Mouse (Mus musculus) cerebellum, postnatal 36 days (tissue): ENCODE results near the gene Tex21.
"Not testable (repeated sequence)": the region's sequence is repeated elsewhere in the genome, so short reads cannot be mapped to it uniquely, and the experiment has no call there.

Source experiments
- DNase-seq, 2 experiments: peaks; one replicate each; pipeline ENCODE4 v3.0.0; 2021 to 2022; ENCODE audit warnings: mixed read lengths in 2 of 2

Tex21 gene

DNA sequence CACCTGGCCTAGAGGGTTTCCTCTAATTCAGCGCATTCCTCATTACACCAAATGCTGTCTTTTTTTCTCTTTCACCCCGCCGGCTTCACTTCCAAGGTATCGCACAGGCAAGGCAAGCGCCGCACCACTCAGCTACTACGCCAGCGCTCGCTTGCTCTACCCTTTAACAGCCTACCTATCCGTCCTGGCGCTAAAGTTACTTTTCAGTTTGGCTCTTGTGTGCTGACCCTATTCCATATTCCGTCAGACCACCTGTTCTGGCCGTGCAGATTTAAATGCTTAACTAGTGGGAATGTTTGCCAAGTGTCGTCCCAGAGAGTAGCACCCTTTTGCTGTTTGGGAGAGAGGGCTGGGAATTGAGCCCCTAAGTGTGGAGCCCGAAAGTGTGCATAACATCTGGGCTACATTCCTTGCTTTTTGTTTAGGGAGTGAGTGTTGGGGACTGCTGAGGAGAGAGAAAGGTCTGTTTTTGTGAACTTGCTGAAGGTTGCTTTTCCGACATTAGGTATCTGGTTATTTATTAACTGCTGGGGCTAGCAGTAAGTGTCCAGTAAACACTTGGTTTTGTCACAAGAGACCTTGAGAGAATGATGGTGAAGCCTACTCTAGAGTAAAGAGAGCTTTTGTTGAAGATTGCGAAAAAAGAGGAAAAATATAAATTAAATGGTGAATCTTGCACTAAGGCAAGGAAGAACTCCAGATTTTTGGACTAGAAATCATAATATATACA, 9.7 kb upstream of the Tex21 start:
- peak in 1 of 2 experiments; percentile 11 for DNase-seq

DNA sequence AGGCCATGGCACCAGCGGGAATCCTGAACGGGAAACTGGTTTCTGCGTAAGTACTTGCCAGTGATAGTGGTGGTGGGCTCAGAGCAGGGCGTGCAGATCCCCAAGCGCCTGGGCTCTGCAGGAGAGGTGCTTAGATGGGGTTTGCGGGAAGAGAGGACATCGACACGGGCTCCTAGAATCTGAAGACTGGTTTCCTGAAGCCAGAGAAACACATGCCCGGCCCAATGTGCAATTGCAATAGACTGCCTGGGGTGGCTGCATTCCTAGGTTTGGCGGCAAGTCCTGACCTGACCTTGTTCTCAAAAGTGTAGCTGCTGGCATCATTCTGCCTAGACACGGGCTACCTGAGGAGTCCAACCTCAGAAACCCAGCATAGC, 8.9 kb upstream of the Tex21 start:
- DNase-seq: peak in 1 of 2 experiments; percentile 19

DNA sequence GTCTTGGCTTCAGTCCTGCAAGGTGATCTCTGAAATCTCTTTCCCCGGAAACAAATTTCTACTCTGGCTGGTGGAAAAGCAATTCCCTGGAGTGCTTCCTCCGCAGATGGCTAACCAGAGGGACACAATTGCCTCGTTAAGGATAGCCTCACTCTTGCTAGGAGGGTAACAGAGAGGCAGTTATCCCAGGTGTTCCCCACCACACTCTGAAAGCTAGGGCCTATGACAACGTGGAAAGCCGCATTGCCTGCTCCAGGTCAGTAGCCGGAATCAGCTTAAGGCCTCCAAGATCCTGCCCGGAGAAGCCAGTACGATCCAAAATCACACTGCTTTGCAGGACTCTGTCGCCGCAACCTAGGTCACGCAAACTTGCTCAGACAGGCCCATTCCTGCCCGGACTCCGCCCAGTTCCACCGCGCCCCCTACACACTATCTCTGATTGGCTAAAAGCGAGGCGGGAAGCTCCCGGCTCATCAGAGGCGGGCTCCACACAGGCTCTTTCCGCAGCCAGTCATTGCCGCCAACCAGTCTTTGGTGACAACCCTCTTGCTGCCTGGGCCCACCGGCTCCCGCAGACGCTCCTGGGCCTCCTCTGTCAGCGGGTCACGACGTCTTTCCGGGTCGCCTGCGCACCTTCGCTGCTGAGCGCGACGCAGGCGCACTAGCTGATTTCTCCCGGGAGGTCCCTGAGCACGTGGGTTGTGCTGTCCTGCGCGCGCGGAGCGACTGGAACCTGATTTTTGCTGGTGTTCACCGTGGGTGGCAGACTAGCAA, 8.4 kb upstream of the Tex21 start, which contains the start of gene Mthfd1:
TSS of gene Mthfd1 (plus strand) at position 574 of the 774 bp plus-strand sequence.
- DNase-seq: peak; percentile 91 to 94

DNA sequence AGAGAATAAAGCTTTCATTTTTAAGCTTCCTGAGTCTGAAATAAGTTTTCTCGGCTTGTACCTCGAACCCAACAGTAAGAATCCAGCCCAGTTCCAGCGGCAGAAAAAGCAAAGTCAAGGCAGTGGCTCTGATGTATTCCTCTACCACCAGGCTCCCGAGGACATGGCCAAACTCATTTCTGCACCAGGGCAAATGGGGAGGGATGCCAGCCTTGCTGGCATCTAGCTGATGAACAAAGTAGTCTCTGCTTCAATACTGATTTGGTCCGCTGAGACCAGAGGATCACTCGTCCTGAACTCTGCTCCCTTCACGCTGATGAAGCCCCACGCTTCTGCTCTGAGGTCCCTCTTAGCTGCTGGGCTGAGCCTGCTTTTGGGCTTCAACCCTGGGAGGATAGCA, 7.4 kb upstream of the Tex21 start:
- DNase-seq: no peak

DNA sequence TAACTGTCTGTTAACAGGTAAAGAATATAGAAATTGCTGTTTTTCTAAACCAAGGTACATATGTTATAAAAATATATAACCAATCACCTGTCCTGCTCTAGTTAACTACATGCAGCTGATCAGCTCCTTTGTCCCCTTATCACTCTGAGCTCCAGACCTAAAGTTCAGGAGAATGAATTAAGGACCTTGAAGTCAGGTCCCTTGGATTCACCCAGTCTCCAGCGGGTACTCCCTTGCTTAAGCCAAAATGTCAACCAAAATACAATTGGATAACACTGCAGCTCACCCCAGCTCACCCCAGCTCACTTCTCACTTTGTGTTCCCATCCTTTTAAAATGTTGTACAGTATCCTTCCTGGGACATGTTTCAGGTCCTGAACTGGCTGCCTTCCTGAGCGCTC, 7.0 kb upstream of the Tex21 start:
- no peak for DNase-seq

DNA sequence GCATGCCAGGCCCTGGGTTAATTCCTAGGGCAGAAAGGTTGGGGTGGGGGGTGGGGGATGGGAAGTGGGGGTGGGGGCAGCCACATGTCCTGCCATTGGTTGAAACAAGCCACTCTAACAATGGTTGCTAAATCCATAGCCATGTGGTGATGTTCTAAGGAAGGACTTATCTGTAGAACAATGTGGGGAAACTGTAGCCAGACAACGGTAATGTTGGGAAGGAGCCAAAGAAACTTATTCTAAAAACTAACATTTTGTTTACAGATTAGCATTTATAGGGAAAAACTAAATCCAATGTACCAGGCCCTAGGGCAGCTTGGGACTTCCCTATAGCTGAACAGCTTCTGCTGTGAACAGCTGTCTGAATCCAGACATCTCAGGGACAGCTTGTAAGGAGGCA, 6.5 kb upstream of the Tex21 start:
- no peak for DNase-seq

DNA sequence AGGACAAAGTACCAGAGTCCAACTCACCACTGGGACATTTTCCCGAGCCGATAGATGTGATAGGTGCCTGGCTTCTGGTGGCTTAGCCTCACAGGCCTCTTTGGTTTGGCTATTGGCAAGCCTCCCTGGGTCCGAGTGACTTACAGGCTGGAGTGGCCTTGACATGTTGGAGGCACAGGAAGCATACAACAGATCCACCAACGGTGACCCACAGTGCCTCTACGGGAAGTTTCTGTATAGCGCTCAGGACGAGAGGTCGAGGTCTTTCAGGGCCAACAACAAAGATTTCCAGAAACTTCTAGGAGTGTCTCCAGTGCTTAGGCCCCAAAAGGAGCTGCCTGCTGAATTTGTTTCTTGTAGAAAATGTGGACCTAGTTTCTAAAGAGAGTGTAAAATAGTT, 1.6 kb downstream of the Tex21 start:
- DNase-seq: no peak

DNA sequence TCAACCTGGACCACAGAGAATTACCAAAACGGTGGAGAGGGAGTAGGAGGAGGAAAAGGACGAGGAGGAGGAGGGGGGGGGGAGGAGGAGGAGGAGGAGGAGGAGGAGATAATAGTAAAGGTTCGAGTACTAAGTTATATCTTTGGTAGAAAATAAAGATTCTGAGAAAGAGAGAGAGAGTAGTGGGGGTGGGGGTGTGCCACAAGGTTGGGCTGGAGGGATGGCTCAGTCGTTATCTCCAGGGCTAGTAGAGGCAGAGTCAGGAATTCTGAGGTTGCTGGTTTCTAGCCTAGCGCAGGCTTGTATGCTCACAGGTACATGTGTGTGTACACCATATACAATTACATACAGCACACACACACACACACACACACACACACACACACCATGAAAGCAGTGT, 4.7 kb downstream of the Tex21 start:
- no peak for DNase-seq

DNA sequence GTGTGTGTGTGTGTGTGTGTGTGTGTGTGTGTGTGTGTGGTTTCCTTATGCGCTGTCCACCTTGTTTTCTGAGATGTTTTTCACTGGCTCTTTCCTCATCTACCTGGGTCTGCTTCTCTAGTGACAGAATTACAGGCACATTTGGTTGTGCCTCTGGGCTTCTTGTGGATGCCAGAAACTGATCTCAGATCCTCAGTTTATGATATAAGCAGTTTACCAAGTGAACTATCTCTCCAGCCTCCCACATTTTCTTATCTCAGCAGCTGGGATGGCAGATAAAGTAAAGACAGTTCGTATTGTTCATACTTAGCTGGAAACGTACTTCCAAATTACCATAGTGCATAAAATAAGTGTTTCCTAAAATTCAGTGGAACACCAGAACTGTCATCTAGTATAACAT, 5.5 kb downstream of the Tex21 start:
- DNase-seq: no peak

DNA sequence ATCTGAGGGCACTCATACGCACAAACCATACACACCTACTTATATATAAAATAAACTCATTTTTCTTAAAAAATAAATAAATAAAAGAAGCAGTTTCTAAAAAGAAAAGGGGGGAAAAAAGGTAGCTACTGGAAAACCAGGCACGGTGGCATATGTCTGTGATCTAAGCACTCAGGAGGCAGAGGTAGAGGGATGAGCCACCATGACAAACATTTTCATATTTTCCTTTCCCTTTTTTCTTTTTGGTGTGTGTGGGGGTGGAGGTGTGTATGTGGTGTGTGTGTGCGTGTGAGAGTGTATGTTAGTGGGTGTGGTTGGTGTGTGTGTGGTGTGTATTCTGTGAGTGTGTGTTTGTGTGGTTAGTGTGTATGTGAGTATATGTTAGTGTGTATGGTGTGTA, 5.9 kb downstream of the Tex21 start:
- no peak for DNase-seq

DNA sequence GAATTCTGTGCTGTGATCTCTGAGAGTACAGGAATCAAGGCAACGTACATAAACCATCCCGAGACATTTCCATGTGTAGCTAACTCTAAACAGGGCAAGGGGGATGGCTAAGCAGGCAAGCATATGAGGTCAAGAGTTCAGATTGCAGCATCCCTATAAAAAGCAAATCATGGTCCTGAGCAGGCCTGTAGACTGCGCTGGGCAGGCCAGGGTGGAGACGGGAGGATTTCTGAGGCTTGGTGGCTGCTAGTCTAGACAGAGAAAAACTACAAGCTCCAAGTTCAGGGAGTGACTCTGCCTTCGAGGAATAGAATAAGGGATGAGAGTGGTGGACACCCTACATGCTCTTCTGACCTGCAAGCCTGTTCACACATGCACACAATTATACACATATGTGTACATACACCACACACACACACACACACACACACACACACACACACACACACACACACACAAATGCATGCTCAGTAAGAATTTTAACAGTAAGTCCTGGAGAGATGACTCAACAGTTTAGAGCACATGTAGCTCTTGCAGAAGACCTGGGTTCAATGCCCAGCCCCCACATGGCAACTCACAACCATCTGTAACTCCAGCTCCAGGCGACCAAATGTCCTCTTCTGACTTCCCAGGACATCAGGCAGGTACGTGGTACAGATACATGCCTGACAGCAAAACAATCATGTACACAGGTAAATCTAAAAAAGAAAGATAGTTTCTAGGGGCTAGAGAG, 6.5 kb downstream of the Tex21 start:
- DNase-seq: no peak

DNA sequence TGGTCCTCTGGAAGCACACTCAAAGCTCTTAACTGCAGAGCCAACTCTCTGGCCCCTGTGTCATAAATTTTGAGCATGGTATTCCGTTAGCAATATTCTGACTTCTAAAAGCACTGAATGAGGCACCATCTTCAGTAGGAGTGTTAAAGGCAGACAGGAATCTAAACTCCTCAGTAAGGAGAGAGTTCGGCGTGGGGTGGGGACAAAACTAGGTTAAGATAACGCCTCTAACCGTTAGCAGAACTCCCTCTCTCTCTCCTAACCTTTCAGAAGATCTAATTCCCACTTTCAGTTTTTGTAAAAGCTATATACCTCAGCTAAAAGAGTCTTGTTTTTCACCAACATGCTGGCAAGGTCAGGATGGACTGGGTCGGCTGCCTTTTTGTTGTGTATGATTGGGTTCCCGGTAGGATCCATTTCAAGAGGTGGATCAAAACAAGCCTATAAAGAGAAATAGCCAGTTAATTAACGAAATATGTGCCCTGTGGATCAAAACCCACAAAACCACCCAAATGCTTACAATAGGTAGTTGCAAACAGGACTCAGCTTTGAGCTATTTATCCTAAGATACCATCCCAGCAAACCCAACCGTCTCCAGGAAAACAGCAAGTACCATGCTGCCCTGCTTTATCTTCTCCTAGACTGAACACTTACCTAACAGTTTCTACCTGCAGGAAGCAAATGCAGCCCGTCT, 7.3 kb downstream of the Tex21 start:
- DNase-seq: no peak

DNA sequence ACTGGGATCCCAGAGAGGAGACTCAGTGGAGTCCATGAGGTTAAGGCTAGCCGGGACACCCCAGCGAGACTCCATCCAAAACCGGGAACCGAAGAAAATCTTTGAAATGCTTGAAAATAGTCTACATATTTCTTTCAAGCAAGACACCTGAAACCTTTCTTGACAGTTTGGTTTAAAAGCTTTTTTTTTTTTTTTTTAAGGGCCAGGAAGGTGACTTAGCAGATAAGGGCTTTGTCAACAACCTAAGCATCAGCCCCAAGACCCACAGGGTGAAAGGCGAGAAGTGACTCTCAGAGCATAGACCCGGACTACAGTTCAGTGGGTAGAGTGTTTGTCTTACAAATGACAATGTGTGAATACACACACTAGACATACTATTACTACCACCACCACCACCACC, 11.3 kb downstream of the Tex21 start:
- DNase-seq: no peak

DNA sequence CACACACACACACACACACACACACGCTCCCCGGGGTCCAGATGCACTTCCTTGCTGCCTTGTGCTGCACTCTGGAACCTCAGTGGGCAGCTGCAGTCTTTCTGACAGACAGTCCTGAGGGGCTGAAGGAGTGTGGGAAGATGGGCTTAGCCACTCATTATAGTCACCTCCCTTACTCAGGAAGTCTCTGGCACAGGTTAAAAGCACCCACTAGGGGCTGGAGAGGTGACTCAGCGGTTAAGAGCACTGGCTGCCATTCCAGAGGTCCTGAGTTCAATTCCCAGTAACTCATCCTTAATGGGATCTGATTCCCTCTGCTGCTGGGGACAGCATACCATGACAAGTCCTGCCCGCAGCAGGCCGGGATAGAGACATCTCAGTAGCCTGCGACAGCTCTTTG, 15.9 kb downstream of the Tex21 start:
- no peak for DNase-seq

DNA sequence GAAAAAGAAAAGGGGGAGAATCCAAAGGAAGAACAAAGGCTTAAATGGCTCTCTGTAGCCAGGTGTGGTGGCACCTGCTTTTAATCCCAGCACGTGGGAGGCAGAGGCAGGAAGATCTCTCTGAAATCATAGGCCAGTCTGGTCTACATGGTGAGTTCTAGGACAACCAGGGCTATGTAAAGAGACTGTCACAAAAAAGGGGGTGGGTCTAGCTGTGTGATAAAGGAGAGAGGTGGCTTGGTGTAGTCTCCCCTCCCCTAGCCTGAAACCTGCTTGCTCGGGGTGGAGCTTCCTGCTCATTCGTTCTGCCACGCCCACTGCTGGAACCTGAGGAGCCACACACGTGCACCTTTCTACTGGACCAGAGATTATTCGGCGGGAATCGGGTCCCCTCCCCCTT, 24.4 kb downstream of the Tex21 start:
- not testable (repeated sequence) for DNase-seq

DNA sequence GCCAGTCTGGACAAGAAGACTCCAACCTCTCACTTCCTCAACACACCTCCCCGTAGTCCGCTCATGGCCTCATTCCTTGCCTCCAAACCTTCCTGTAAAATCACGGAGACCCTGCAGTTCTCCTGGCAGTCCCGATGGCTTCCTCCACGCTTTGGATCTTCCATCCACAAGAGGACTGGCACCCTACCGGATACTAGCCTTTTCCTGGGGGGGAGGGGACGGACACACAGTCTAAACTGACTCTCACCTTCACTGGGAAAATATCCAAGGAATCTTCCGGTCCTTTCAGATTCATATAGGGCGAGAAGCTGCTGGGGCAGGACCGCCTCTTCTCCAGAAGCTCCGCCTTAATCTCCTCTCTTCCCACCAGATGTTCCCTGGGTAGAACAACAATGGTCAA, 29.8 kb downstream of the Tex21 start:
- no peak for DNase-seq

DNA sequence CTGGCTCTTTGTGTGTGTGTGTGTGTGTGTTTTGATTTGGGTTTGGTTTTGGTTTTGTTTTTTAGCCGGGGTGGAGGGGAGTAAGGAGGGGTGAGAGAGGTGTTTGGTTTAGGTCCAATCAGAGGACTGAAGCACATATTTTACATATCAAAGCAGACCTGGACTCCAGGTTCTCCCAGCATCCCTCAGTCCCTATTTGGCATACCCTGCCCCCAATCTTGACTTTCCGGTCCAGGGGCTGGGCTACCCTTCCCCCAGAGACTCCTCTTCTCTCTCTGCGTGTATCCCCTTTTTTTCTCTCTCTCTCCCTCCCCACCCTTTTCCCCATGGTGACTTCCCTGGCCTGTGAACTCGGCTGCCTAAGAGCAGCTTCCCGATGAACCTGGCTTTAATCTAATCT, 31.4 kb downstream of the Tex21 start:
- DNase-seq: no peak

DNA sequence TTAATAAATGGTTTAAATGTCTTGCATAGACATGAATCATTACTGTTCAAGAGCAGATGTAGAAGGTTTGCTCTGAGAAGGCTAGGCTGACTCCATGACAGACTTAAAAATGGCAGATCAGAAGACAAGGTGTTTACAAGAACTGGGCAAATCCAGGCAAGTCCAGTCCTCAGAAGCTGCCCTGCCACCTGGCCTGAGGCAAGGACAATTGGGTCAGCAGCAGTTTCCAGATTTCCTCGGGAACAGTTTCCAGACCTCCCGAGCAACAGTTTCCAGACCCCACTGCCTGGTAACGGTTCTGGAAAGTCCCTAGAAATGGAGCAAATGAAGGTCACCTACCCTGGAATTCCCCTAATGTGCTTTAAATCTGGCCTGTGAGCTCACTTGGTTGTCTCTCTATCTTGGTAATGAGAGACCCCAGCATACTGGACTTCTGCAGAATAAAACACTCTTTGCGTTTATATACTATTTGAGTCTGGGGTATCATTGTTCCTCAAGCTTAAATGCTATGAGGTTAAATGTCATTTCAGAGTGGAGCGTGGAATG, 37.0 kb downstream of the Tex21 start:
- no peak for DNase-seq

DNA sequence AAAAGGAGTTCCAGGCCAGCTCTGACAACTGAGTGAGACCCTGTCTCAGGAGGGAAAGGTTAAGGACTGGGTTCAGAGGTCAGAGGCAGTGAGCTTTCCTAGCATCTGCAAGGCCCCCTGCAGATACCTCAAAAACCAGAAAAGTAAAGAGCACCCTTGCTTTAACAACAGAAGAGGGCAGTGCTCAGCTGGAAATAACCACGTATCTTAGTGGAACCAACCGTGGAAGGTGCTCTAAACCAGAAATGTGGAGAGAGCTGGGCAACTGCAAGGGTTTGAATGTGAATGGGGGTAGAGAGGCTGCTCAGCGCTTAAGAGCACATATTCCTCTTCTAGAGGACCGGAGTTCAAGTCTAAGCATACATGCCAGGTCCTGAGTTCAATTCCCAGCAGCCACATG, 46.2 kb downstream of the Tex21 start:
- DNase-seq: no peak

DNA sequence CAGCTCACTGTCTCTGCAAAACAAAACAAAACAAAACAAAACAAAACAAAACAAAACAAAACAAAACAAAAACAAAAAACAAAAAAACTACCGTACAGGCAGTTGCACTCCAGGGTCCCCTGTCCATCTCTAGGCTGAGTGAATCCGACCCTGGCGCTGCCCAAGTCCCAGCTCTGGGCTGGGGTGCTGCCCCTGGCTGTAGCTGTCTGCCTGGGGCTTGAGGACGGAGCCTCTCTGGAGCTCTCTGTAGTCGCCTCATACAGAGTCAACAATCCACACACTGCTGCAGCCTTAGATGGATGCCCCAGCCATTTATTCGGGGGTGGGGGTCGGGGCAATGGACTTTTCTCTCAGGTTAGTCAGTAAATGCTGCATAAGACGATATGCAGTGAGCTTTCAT, 49.5 kb downstream of the Tex21 start:
- no peak for DNase-seq

DNA sequence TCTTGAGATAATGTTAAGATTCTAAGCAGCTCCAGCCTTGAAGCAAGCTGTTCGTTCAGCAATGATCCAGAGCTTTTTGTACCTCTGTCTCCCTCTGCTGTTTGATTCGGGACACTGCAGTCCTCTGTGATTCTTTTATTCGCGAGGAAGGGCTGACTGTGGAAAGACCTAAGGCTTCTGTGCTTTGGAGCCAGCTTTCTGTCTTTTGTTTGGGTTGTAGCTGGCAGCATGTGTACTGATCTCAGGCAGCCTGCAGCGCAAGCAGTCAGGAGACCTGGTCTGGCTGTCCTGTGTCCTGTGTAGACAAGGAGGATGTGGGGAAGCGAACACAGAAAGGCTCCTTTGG, 49.9 kb downstream of the Tex21 start:
- DNase-seq: peak; percentile 76 to 87

DNA sequence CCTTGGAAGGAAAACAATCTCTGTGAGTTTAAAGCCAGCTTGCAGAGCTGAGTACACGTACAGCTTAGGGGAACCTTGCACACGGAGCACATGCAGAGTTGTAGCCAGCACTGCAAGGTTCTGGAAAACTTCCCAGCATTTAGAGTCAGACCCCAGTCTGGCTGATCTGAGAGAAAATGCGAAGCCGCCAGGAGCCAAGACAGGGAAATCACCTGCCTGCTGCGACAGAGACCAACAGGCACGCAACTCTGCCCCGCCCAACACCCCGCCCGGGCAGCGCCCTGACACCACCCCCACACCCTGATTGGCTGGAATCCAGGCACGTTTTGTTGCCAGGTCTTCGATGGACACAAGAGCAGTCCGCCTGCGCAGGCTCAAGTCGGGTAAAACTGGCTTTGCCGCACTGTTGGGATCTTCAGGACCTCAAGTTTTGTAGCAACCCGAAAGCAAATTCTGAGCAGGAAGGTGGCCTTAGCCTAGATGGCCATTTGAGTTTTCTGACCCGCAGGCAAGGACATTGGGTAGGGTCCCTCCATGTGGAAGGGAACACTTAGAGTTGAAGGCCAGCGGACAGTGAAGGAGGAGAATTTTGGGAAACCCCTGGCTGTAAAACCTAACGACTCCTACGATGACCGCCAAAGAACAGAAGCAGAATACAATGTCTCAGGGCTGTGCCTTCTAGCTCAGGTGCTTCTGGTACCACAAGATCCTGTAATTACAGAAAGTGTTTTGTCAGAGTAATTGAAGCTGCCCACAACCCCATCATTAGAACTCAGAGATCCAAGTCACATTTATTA, 50.4 kb downstream of the Tex21 start:
- DNase-seq: peak; percentile 84 to 85
